Mouse (Mus musculus) brain, adult 10 weeks (tissue): Measurements from ENCODE around the gene Gm17364. TPM values are rescaled to one million over a fixed set of nuclear protein-coding genes. Genes with fewer than 3 reads are reported as not detected.

Experiments
- polyA plus RNA-seq: library from polyadenylated mRNA; stranded (reverse); fragments of 350-450 nt; fragmentation: Illumina TruSeq; extraction: RNeasy Lipid Tissue Mini Kit (QIAGEN cat#74804); gene quantifications from one replicate; pipeline ENCODE4 v1.2.3, GENCODE M21; 2015; ENCODE audit warnings: low read depth, low replicate concordance

The Gm17364 gene
- polyA plus RNA-seq = not detected

DNA sequence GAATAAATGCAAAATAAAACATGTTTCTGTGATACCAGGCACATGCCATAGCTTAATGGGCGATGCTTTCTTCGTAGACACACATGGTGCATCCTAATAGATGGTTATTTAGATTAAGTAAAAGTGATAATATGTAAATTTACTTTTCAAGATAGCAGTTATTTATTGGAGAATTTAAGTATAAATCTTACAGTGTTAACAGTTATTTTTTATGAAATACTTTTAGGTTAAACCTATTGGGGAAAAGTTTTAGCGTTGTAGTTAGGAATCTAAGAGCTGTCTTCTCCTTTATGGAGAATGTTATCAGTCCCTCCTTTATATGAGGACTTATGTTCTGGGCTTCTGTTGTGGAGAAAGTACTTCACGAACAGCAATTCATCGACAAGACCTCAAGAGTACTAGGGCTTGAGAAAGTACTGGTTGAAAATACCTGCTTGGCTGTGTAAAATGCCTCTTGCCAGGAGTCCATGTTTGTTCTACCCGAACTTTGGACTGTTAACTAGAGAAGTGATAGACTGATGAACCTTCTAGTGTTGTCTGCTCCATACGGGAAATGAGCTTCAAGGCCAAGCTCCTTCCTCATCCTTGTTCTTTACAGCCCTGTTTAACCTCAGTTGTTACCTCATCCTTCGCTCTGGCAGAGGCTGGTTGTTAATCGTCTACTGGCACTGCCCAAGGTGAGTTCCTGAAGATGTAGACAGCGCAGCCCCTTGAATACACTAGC lies at the start of gene Gm17364:
Gene Gm17364, minus strand, starts transcription at position 51 of the 724 bp plus-strand sequence.

DNA sequence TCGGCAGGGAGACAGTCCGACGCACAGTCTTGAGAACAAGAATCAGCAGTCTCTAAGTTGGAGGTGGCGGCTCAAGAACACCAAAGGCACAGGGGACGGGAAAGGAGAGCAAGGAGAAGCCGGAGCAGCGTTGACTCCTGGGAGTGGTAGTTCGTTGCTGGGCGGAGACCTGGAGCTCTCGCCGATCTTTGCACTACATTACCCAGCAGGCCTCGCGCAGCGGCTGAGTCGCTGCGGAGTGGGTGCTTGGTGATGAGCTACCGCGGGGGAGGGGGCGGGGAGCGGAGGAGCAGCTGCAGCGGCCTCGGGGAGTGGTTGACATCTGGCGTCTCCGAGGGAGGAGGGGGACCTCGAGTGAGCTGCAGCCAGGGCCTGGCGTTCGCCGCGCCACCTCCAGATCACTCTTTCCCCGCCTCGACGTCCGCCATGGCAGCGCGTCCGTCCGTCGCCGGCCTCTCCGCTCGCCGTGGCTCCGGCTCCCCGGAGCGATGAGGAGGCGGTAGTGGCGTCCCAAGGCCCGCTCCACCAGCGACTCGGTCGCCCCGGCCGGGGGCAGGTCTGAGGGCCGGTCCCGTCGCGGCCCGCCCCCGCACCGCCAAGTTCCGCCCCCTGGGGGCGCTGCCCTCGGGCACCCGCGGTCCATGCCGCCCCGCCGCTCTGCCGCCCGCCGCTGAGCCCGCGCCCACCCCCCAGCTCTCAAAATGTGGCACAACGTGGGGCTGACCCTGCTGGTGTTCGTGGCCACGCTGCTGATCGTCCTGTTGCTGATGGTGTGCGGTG lies 24.0 kb downstream of the Gm17364 start, which contains the start of gene Smim13:
Gene Smim13, plus strand, starts transcription at position 307 of the 780 bp plus-strand sequence.

Other genes starting within 250 kb of the Gm17364 start
- 2.2 TPM for gene Mak, start 194.3 kb downstream of the Gm17364 start, polyA plus RNA-seq
- gene Gcm2, start 162.9 kb downstream of the Gm17364 start, polyA plus RNA-seq = not detected
- gene Sycp2l, start 159.7 kb downstream of the Gm17364 start, polyA plus RNA-seq = 0.22 TPM
- 11.2 TPM for gene Elovl2, start 53.6 kb downstream of the Gm17364 start, polyA plus RNA-seq
- gene Smim13, start 24.1 kb downstream of the Gm17364 start, polyA plus RNA-seq = 138 TPM
- gene Nedd9, start 213.4 kb upstream of the Gm17364 start, polyA plus RNA-seq = 8.2 TPM